Mouse (Mus musculus) splenic B cell, adult 2 months (primary cell): ENCODE data around the gene Rassf8.

Source experiments
- DNase-seq: peaks from one replicate; pipeline ENCODE4 v3.0.0-alpha.2; 2011; ENCODE audit warnings: low read depth, low spot score
- H3K27me3 ChIP-seq: 2 replicates; pipeline ENCODE4 v1.6.1; 2012; ENCODE audit warnings: mild to moderate bottlenecking, low read length, moderate library complexity, mixed read lengths; ENCODE audit not compliant: control insufficient read depth, poor library complexity, insufficient read depth, severe bottlenecking
- H3K36me3 ChIP-seq: 2 replicates; pipeline ENCODE4 v1.6.1; 2012; ENCODE audit warnings: mild to moderate bottlenecking, low read length, moderate library complexity, mixed read lengths; ENCODE audit not compliant: control insufficient read depth, poor library complexity, insufficient read depth, severe bottlenecking

Rassf8 gene

DNA sequence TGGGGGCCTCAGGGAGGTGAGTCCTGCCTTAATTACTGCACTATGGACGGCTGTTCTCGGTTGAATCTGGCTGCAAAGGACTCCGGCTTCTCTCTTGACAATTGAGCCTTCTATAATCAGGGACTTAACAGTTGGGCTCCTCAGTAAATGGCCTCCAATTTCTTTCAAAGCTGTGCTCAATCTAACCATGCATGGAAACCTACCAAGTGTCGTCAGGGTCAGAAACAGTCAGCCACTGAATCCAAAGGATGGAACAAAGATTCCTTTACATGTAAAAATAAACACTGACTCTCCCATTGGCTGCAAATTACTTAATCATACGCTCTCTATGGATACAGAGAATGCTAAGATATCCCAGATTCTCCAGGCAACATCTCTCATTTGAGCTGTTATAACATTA is 12.6 kb upstream of the Rassf8 start:
- Histone ChIP-seq H3K36me3 (no peaks in the 10 kb centered on the region), H3K27me3 (no peaks in the 10 kb centered on the region)
- DNase-seq: no peak

DNA sequence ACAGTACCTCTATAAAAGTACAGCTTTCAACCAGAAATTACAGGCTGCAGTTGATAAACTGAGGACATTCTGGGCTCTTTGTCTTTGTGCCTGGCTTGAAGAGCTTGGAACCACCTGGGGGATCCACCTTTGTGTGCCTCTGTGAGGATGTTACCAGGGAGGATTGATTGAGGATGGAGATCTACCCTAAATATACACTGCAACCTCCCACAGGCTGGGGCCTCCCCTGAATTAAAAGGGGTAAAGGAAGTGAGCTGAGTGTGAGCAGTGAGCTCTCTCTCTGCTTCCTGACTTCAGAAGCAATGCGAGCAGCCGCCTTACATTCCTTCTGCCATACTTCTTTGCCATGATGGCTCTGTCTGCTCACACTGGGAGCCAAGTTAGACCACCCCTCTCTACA is 10.4 kb upstream of the Rassf8 start:
- DNase-seq: no peak
- no peaks in the 10 kb centered on the region for H3K36me3 ChIP-seq
- H3K27me3 ChIP-seq: no peaks in the 10 kb centered on the region

DNA sequence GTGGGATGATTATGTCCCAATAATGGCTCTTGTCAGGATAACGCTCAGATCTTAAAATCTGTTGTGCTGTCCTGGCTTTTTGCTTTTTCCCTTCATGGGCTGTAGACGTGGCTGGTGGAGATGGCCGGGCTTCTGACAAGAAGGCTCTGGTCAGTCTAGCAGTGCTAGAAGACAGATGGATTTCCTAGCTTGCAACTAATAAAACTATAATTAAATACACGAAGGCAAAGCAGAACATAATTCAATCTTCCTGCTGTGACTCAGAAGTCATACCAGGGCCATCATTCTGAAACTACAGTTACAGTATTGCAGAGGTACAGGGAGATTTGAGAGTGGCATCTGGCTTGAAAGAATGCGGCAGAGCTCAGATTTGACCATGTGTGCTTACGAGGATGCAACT is 7.3 kb upstream of the Rassf8 start:
- Histone ChIP-seq H3K36me3 (no peaks in the 10 kb centered on the region), H3K27me3 (no peaks in the 10 kb centered on the region)
- DNase-seq: no peak

DNA sequence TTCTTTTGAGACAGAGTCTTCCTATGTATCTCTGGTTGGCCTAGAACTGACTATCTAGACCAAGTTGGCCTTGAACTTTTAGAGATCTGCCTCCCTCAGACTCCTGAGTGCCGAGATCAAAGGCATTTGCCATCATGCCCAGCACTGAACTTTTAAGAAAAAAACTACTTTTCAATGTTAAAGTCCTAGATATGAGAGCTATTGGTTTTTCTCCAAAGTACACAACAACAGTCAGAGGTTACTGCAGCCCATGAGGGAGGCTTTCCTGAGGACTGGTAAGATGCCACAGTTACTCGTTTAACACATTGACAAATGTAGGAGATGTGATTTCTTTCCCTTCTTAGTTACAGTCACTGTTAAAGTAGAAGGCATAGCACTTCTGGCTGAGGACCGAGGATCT is 6.5 kb upstream of the Rassf8 start:
- H3K36me3 ChIP-seq: no peaks in the 10 kb centered on the region
- H3K27me3 ChIP-seq: no peaks in the 10 kb centered on the region
- no peak for DNase-seq

DNA sequence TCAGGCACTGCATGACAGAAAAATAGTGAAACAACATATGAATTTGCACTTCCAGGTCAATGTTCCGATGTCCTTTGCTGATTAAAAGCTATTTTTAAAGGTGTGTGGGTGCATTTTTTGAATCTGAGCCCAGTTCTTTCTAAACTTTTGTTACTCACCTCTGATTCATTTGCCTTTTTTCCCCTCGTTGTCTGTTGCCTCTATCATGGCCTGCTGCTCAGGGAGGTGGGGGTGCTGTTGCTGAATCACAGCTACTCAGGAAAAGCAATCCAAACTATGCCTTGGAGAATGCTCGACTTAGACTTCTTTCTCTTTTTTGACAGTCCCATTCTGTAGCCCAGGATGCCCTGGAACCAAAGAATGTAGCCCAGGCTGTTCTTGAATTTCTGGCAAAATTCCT is 1.3 kb upstream of the Rassf8 start:
- no peak for DNase-seq
- no peaks in the 10 kb centered on the region for H3K36me3 ChIP-seq
- no peaks in the 10 kb centered on the region; the same call in none of the 2 replicates for H3K27me3 ChIP-seq

DNA sequence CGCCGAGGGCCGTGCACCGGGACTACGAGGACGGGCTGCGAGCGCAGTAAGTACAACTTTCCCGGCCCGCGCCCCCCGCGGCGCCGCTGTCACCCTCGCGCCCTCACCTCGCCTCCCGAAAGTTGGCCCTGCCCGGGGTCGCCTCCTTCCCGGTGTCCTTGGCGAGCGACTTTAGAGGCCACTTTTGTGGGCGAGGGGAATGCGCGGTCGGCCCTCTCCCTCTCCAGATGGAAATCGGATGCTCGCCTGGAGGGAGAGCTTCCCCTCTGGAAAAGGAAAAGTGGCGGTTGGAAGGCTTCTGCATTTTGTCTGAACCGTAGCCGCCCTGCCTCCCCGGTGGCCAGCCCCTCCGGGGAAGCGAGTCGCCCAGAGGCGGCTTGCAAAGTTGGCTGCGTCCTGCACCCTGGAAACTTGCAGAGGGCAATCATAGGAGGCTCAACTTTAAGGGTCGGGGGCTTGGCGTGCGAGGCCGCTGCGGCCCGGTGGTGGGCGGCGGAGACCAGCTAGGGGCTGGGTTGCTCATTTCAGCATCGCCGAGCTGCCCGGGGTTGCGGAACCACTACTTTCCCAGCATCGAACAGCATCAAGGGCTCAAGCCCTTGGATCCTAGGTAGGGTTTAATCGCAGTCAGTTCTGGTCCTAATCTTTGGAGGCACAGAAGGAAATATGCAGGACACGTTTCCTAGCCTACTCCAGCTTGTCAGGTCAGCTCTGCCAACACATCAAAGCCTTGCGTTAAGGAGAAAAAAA is 548 bp downstream of the Rassf8 start:
- DNase-seq: peak; percentile 19
- no peaks in the 10 kb centered on the region for H3K36me3 ChIP-seq

DNA sequence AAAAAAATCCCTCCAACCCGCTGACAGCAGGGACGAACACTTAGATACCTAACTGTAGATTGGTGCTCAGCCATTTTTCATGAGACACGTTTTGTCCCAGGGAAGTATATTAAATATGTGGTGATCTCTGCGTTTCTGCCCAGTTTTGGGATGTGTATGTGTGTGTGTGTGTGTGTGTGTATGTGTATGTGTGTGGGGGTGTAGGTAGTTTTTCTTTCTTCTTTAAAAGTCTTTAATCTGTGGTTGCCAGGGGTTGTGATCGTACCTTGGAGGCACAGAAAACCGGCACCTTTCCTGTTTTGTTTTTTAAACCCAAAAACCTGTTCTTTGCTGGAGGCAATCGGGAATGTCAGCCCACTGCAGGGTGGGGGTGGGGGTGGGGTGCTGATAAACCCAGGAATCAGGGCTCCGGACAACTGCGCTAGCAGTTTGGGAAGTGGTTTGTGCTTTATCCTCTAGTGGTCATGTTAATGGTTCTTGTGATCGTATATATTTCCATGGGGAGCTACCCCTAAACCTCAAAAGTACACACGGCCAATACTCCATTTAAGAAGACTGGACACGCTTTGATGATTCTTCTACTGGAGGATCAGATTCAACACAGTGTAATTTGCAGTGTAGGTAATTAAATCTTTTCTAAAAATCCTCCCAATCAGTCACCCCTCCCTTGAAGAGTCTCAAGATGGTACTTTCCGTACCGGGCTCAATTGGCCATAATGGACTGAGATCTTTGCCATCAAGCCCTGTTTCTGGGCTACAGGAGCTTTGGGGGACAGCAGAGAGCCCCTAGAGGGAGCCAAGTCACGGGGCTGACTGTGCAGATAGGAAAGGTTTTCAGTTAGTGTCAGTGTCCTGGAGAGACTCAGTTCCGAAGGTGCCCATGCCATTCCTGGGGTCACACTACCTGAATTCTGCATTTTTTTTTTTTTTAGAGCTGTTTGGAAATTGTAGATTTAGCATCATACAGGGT is 1.4 kb downstream of the Rassf8 start:
- H3K36me3 ChIP-seq: no peaks in the 10 kb centered on the region
- DNase-seq: peak; percentile 19
- H3K27me3 ChIP-seq: no peaks in the 10 kb centered on the region; the same call in none of the 2 replicates

More for the DNA sequence above, 548 bp downstream of the Rassf8 start:
- H3K27me3 ChIP-seq: no peaks in the 10 kb centered on the region; the same call in none of the 2 replicates

DNA sequence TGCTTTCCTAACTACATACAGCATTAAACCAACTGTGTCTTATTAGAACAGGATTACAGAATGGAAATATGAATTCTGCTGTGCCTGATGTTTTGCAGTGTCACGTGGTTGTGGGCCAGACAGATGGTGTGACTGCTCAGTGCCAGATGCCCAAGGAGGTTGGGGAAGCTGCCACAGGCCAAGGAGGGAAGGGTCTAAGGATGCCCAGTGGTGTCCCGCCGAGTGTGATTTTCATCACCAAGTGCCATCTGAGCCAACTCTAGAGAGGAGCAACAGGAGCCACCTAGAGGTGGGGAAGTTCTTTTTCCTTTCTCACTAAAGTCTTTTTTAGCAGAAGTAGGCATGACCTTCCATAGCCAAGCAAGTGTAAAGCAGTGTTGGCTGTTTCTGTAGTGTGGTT is 3.8 kb downstream of the Rassf8 start:
- no peaks in the 10 kb centered on the region for H3K36me3 ChIP-seq
- H3K27me3 ChIP-seq: no peaks in the 10 kb centered on the region; the same call in none of the 2 replicates
- no peak for DNase-seq

DNA sequence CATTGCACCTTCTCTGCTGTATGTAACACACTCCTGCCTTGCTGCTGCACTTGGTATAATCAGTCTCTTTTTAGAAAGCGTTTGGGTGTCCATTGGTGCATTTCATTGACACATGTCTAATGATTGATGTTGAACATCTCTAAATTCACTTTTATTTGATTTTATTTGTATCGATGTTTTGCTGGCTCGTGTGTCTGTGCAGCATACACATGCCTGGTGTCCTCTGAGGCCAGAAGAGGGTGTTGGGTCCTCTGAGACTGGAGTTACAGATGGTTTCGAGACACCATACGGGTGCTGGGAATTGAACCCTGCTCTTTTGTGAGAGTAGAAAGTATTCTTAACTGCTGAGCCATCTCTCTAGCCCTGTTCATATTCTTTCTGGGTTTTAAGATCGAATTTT is 6.7 kb downstream of the Rassf8 start:
- Histone ChIP-seq H3K27me3 (no peaks in the 10 kb centered on the region), H3K36me3 (no peaks in the 10 kb centered on the region)
- no peak for DNase-seq

DNA sequence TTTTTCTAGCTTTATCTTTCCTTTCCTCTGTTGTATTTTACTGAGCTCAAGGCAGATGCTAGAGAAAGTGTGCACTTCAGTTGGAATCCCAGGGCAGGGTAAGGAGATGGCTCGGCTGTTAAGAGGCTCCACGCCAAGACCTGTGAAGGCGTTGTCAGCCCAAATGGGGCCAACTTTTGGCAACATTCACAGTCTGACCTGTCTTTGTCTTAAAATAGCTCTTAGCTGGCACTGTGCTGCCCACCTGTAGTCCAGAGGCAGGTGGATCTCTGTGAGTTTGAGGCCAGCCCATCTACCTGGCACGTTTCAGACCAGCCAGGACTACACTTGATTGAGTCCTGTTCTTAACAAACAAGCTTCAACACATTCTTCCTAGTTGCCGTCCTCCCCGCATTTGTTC is 7.9 kb downstream of the Rassf8 start:
- H3K36me3 ChIP-seq: no peaks in the 10 kb centered on the region
- DNase-seq: no peak
- no peaks in the 10 kb centered on the region for H3K27me3 ChIP-seq

DNA sequence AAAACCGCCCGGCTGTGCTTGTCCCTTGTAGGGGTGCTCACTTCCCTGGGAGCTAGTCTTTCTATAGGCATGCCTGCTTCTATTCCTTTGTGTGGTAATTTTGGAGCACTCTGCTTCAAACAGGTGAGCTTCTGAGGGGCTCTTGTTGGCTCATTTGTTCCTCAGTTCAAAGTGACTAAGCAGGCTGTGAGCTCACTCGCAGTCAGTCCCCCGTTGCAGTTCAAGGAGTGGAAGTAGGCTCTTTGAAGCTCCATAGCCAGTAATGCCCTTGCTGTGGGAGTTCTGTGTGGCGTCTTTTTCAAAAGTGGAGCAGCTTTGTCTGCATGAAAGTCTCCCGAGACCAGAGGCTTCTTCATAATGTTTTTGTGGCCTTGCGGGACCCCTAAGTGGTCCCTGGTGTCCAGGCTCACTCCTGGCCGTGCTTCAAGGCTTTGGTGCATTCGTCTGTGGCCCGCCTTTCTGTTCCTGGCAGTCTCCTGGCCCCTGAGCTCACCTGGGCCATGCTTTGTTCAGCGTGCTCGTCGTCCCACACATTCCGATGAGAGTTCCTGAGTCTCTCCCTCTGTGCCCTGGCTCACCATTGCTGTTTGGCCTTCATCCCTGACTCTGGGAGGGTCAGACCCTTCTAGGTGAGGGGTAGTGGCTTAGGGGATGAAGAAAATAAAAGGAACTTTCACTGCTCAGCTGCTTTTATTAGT is 9.5 kb downstream of the Rassf8 start:
- H3K36me3 ChIP-seq: no peaks in the 10 kb centered on the region
- DNase-seq: no peak

DNA sequence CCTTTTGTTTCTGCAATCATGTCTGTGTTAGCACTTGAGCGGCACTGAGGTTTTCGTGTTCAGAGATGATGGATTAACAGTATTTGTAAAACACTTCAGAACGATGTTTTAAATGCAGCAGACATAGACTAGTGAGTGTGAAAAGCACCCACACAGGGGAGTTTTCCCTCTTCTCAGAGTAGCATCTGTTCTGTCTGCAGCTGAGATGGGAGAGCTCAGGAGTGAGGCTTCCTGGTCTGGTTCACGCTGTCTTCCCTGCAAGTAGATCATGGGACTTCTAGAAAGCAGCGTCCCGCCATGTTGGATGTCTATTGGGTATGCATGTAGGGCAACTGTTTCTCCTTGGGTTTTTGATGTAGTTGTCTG is 10.1 kb downstream of the Rassf8 start:
- H3K36me3 ChIP-seq: no peaks in the 10 kb centered on the region
- DNase-seq: no peak
- no peaks in the 10 kb centered on the region for H3K27me3 ChIP-seq

More for the DNA sequence above, 9.5 kb downstream of the Rassf8 start:
- no peaks in the 10 kb centered on the region for H3K27me3 ChIP-seq

DNA sequence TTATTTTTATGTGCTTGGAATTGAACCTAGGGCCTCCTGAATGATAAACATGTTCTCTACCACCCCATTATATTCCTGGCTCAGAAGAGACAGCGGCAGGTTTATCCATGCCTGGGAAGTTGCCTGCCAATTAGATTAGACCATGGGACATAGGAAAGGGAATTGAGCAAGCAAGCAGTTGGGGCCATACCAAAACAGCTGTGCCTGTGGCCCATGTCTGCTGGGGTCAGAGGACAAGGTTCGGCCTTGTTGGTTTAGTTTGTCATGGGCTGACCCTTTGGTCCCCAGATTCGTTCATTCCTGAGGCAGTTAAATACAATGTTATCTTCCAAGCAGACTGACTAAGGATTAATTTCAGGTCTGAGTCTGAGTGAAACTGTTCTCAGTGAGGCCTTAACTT is 10.8 kb downstream of the Rassf8 start:
- Histone ChIP-seq H3K27me3 (no peaks in the 10 kb centered on the region), H3K36me3 (no peaks in the 10 kb centered on the region)
- DNase-seq: no peak

DNA sequence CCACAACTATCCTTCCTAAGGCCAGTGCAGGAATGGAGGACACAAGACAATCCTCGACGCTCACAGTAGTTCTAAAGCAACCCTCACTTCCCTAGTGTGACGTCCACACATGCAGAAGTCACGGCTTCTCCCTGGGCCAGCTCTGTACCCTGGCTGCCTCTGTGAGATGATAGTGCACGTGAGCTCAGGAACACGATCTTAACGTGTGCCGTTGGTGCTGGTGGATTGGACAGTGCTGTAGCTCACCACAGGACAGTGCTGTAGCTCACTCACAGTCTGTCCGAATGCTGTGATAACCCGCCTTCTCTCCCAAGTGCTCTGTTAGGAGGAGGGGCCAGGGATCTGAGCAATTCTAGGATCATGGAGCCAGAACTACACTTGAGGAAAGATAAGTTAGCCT is 12.1 kb downstream of the Rassf8 start:
- H3K27me3 ChIP-seq: no peaks in the 10 kb centered on the region

DNA sequence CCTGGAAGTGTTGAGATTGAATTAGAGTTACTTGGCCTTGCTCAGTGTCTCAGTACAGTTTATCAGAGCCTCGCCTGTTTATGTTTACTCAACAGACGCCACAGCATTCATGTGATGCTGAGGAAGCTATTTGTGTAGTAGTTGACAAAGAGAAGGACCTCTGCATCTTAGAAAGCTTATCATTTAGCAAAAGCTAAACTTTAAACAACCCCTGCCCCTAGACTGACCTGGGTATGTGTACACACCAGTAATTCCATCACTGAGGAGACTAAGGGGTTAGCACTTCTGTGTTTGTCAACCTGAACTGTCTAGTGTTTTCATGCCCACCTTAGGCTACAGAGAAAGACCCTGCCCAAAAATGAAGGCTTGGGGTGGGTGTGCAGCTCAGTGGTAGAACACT is 12.9 kb downstream of the Rassf8 start:
- no peak for DNase-seq

More for the DNA sequence above, 12.1 kb downstream of the Rassf8 start:
- H3K36me3 ChIP-seq: no peaks in the 10 kb centered on the region
- no peak for DNase-seq

More for the DNA sequence above, 12.9 kb downstream of the Rassf8 start:
- Histone ChIP-seq H3K36me3 (no peaks in the 10 kb centered on the region), H3K27me3 (no peaks in the 10 kb centered on the region)
